Mouse (Mus musculus): Measurements from ENCODE around the gene Mprip. TPM values are rescaled to one million over a fixed set of nuclear protein-coding genes. Genes with fewer than 3 reads are reported as not detected.
A peak's percentile ranks its signal among the peaks of the same experiment; 100 is the strongest.
"Not testable (repeated sequence)": the region's sequence is repeated elsewhere in the genome, so short reads cannot be mapped to it uniquely, and the experiment has no call there.

The Mprip gene
- polyA plus RNA-seq, 1 experiment from 2014 or later = 64.1 TPM

DNA sequence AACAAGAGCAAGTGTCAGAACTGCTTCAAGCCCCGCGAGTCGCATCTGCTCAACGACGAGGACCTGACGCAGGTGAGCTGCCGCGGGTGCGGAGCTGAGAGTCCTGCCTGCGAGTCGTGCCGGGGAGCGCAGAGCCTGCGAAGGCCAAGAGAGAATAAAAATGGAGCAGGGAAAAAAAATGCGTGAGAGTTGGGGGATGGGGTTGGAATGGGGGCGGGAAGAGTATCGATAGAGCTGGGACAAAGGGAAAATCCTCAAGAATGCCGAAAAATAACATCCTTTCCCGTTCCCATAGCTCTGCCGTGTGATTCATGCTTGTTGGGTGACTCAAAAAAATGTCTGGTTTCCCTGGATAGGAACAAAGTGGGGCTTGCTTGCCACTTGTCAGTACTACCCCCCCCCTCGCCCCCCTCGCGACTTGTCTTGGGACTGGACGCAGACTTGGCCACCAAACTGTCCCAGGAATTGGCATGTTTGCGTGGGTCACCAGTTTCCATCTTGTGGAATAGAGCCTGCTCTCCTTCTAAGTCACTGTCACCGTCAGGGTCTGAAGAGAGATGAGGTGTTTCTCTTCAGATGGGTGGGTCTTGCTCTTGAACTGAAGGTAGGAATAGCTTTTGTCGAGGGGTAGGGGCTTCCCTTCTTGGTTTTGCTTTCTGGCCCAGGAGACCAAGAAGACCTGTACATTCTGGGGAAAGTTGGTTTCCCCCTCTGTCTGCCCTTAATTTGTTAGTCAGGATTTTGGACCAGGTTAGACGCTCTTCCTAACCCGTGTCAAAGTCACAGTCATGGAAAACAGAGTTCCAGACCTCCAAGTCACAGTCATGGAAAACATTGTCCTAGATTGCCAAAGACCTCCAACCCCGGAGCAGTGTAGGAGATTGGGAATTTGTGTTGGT is 2.0 kb downstream of the Mprip start:
- H3K9me3 ChIP-seq (ENCODE audit: control insufficient read depth, low read length) = no peaks in the 10 kb centered on the region
- ATAC-seq (ENCODE audit: low FRiP score, low TSS enrichment) = no peak
- peak overlapping the region; percentile 30; the same call in 1 of the 2 replicates for H3K27ac ChIP-seq (ENCODE audit: low read depth, low read length)
- H3K9ac ChIP-seq (ENCODE audit: low read depth, low read length) = peak overlapping the region; percentile 79
- peak overlapping the region; percentile 74 for H3K4me3 ChIP-seq (ENCODE audit: low read length)
- H3K4me2 ChIP-seq (replicated peaks; ENCODE audit: low read depth, low read length) = peak overlapping the region; percentile 80
- no peaks in the 10 kb centered on the region for H3K27me3 ChIP-seq (ENCODE audit: control insufficient read depth, insufficient read depth, low read length)
- H3K4me1 ChIP-seq (ENCODE audit: control insufficient read depth, insufficient read depth, low read length) = peaks cover 30% of the 10 kb centered on the region
- 1% methylated on average over 30 of the region's 30 CpGs for WGBS
- no peaks in the 10 kb centered on the region for H3K36me3 ChIP-seq (ENCODE audit: control insufficient read depth, insufficient read depth, low read length)

- Histone ChIP-seq H3K4me1 (ENCODE audit: control insufficient read depth, insufficient read depth, low read length) (peaks cover 30% of the 10 kb centered on the region), H3K9ac (ENCODE audit: low read depth, low read length) (peak overlapping the region; percentile 79; the same call in 1 of the 2 replicates), H3K4me2 (replicated peaks; ENCODE audit: low read depth, low read length) (peak overlapping the region; percentile 80), H3K9me3 (ENCODE audit: control insufficient read depth, low read length) (no peaks in the 10 kb centered on the region), H3K36me3 (ENCODE audit: control insufficient read depth, insufficient read depth, low read length) (no peaks in the 10 kb centered on the region), H3K27ac (ENCODE audit: low read depth, low read length) (peak overlapping the region; percentile 31; the same call in 1 of the 2 replicates), H3K27me3 (ENCODE audit: control insufficient read depth, insufficient read depth, low read length) (no peaks in the 10 kb centered on the region), H3K4me3 (ENCODE audit: low read length) (peak overlapping the region; percentile 74)
- WGBS = 4% methylated on average over 3 of the region's 3 CpGs
- ATAC-seq (ENCODE audit: low FRiP score, low TSS enrichment) = no peak
Measured at GRCm38 (mm10) chr11:59663776-59664320, 2.7 kb downstream of the Mprip start.

- Histone ChIP-seq H3K4me1 (ENCODE audit: control insufficient read depth, insufficient read depth, low read length) (peaks cover 30% of the 10 kb centered on the region), H3K4me2 (replicated peaks; ENCODE audit: low read depth, low read length) (peak overlapping the region; percentile 80), H3K9ac (ENCODE audit: low read depth, low read length) (peak overlapping the region; percentile 19; the same call in 1 of the 2 replicates), H3K27ac (ENCODE audit: low read depth, low read length) (peak overlapping the region; percentile 49; the same call in 1 of the 2 replicates), H3K36me3 (ENCODE audit: control insufficient read depth, insufficient read depth, low read length) (no peaks in the 10 kb centered on the region), H3K4me3 (ENCODE audit: low read length) (peak overlapping the region; percentile 74; the same call in 1 of the 2 replicates), H3K9me3 (ENCODE audit: control insufficient read depth, low read length) (no peaks in the 10 kb centered on the region), H3K27me3 (ENCODE audit: control insufficient read depth, insufficient read depth, low read length) (no peaks in the 10 kb centered on the region)
- ATAC-seq (ENCODE audit: low FRiP score, low TSS enrichment) = no peak
- WGBS = 12% methylated on average over 3 of the region's 3 CpGs
Measured at GRCm38 (mm10) chr11:59664818-59665217, 3.7 kb downstream of the Mprip start.

DNA sequence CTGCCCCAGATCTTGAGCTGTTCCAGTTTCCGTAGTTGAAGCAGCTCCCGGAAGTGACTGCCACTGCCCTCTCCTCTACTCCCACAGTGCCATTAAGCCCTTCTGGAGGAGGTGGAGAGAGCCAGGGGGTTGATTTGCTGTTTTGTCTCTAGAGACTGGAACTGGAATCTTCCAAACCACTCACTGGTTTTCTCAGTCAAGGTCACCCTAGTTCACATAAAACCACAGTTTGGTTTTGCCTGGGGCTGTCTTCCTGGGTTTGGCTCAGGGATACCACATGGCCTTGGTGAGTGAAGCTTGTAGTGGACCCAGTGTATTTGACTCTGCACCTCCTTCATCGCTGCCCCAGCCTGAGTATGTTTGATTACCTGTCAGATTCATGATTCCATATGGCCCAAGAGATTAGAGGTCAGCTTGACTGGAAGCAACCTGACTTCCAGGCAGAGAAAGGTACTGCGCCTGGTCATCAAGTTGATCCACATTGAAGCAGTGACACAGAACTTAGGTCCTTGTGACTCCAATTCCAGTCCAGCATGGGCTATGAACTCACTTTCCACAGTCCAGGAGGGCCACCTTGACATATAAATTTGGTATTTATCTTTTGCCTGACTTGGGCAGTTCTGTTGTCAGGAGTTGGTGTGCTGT is 10.1 kb downstream of the Mprip start:
- Histone ChIP-seq H3K4me3 (ENCODE audit: low read length) (no peak overlapping the region), H3K36me3 (ENCODE audit: control insufficient read depth, insufficient read depth, low read length) (no peaks in the 10 kb centered on the region), H3K4me2 (replicated peaks; ENCODE audit: low read depth, low read length) (no peak overlapping the region), H3K27ac (ENCODE audit: low read depth, low read length) (no peak overlapping the region), H3K9ac (ENCODE audit: low read depth, low read length) (no peak overlapping the region), H3K9me3 (ENCODE audit: control insufficient read depth, low read length) (no peaks in the 10 kb centered on the region), H3K27me3 (ENCODE audit: control insufficient read depth, insufficient read depth, low read length) (no peaks in the 10 kb centered on the region), H3K4me1 (ENCODE audit: control insufficient read depth, insufficient read depth, low read length) (peaks cover 13% of the 10 kb centered on the region)
- ATAC-seq (ENCODE audit: low FRiP score, low TSS enrichment) = no peak
- WGBS = 35% methylated on average over 4 of the region's 4 CpGs

GRCm38 (mm10) chr11:59674013-59674412 is 12.9 kb downstream of the Mprip start:
- no peak for ATAC-seq (ENCODE audit: low FRiP score, low TSS enrichment)
- 64% methylated on average over 3 of the region's 3 CpGs for WGBS
- H3K9ac ChIP-seq (ENCODE audit: low read depth, low read length) = no peak overlapping the region

GRCm38 (mm10) chr11:59674746-59675145 is 13.6 kb downstream of the Mprip start:
- not testable (repeated sequence) for H3K36me3 ChIP-seq (ENCODE audit: control insufficient read depth, insufficient read depth, low read length); H3K9ac ChIP-seq (ENCODE audit: low read depth, low read length); H3K4me2 ChIP-seq (replicated peaks; ENCODE audit: low read depth, low read length); H3K9me3 ChIP-seq (ENCODE audit: control insufficient read depth, low read length); H3K4me3 ChIP-seq (ENCODE audit: low read length); ATAC-seq (ENCODE audit: low FRiP score, low TSS enrichment); H3K27ac ChIP-seq (ENCODE audit: low read depth, low read length); H3K27me3 ChIP-seq (ENCODE audit: control insufficient read depth, insufficient read depth, low read length)
- H3K4me1 ChIP-seq (ENCODE audit: control insufficient read depth, insufficient read depth, low read length) = peaks cover 13% of the 10 kb centered on the region
- 95% methylated on average over 8 of the region's 8 CpGs for WGBS

More at GRCm38 (mm10) chr11:59674013-59674412, 12.9 kb downstream of the Mprip start:
- no peak overlapping the region for H3K4me3 ChIP-seq (ENCODE audit: low read length)
- H3K4me1 ChIP-seq (ENCODE audit: control insufficient read depth, insufficient read depth, low read length) = peaks cover 13% of the 10 kb centered on the region
- no peak overlapping the region for H3K27ac ChIP-seq (ENCODE audit: low read depth, low read length)
- H3K27me3 ChIP-seq (ENCODE audit: control insufficient read depth, insufficient read depth, low read length) = no peaks in the 10 kb centered on the region
- H3K36me3 ChIP-seq (ENCODE audit: control insufficient read depth, insufficient read depth, low read length) = peaks cover 10% of the 10 kb centered on the region; the same call in 1 of the 2 replicates
- no peak overlapping the region for H3K4me2 ChIP-seq (replicated peaks; ENCODE audit: low read depth, low read length)
- no peaks in the 10 kb centered on the region for H3K9me3 ChIP-seq (ENCODE audit: control insufficient read depth, low read length)

DNA sequence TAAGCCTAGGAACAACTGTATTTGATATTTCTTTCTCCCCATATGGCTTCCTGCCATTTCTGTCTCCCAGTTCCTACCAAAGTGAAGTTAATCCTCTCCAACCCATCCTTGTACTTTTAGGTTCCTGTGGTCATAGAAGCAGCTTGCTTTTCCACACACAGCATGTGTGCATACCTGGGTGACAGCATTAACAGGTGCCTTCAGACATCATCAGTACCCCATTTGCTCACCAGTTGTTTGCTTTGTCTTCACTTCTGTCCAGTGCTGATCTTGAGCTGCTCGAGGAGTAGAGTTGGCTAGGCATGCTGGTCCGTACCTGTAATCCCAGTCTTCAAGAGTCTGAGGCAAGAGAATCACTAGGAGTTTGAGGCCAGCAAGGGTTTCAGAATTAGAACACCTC is 16.7 kb downstream of the Mprip start:
- WGBS = 94% methylated on average over 2 of the region's 2 CpGs
- H3K4me3 ChIP-seq (ENCODE audit: low read length) = no peak overlapping the region
- no peak for ATAC-seq (ENCODE audit: low FRiP score, low TSS enrichment)
- H3K9ac ChIP-seq (ENCODE audit: low read depth, low read length) = no peak overlapping the region
- peaks cover 10% of the 10 kb centered on the region; the same call in 1 of the 2 replicates for H3K36me3 ChIP-seq (ENCODE audit: control insufficient read depth, insufficient read depth, low read length)
- H3K4me2 ChIP-seq (replicated peaks; ENCODE audit: low read depth, low read length) = no peak overlapping the region
- H3K27ac ChIP-seq (ENCODE audit: low read depth, low read length) = no peak overlapping the region
- H3K27me3 ChIP-seq (ENCODE audit: control insufficient read depth, insufficient read depth, low read length) = no peaks in the 10 kb centered on the region
- no peaks in the 10 kb centered on the region for H3K9me3 ChIP-seq (ENCODE audit: control insufficient read depth, low read length)
- H3K4me1 ChIP-seq (ENCODE audit: control insufficient read depth, insufficient read depth, low read length) = no peaks in the 10 kb centered on the region

GRCm38 (mm10) chr11:59678693-59679092 is 17.6 kb downstream of the Mprip start:
- Histone ChIP-seq H3K4me2 (replicated peaks; ENCODE audit: low read depth, low read length) (no peak overlapping the region), H3K4me1 (ENCODE audit: control insufficient read depth, insufficient read depth, low read length) (no peaks in the 10 kb centered on the region), H3K9ac (ENCODE audit: low read depth, low read length) (no peak overlapping the region), H3K27me3 (ENCODE audit: control insufficient read depth, insufficient read depth, low read length) (no peaks in the 10 kb centered on the region), H3K4me3 (ENCODE audit: low read length) (no peak overlapping the region), H3K9me3 (ENCODE audit: control insufficient read depth, low read length) (no peaks in the 10 kb centered on the region), H3K27ac (ENCODE audit: low read depth, low read length) (no peak overlapping the region), H3K36me3 (ENCODE audit: control insufficient read depth, insufficient read depth, low read length) (peaks cover 10% of the 10 kb centered on the region; the same call in 1 of the 2 replicates)
- no peak for ATAC-seq (ENCODE audit: low FRiP score, low TSS enrichment)
- 89% methylated on average over 2 of the region's 2 CpGs for WGBS

All from kidney, embryonic 14.5 days (tissue).